Mouse (Mus musculus) hindbrain, embryonic 13.5 days (tissue): ENCODE measurements around the gene Npr1. TPM values are rescaled to one million over a fixed set of nuclear protein-coding genes. Genes with fewer than 3 reads are reported as not detected.

ENCODE experiments used
- polyA plus RNA-seq: library from polyadenylated mRNA; unstranded; fragments of >200 nt; fragmentation: Nextera tagmentation; extraction: Ambion mirVana; gene quantifications from 2 replicates; pipeline ENCODE4 v1.2.1, GENCODE M21; 2015

Gene Npr1
- polyA plus RNA-seq, 1 experiment from 2014 or later: 3.5 TPM

Other genes starting within 250 kb of the Npr1 start
- 87.8 and 96.1 TPM in 2 replicates for gene Jtb, start 234.3 kb downstream of the Npr1 start, polyA plus RNA-seq
- 3.0 TPM in 2 replicates for gene Creb3l4, start 222.4 kb downstream of the Npr1 start, polyA plus RNA-seq
- 52.7 and 54.9 TPM in 2 replicates for gene Slc39a1, start 217.7 kb downstream of the Npr1 start, polyA plus RNA-seq
- gene Crtc2, start 211.7 kb downstream of the Npr1 start, polyA plus RNA-seq: 18.8 and 19.8 TPM in 2 replicates
- gene Dennd4b, start 200.7 kb downstream of the Npr1 start, polyA plus RNA-seq: 4.6 and 5.7 TPM in 2 replicates
- 16.0 and 17.0 TPM in 2 replicates for gene Gatad2b, start 172.7 kb downstream of the Npr1 start, polyA plus RNA-seq
- gene Slc27a3, start 75.9 kb downstream of the Npr1 start, polyA plus RNA-seq: 24.9 and 26.5 TPM in 2 replicates
- 29.9 and 30.1 TPM in 2 replicates for gene Ints3, start 32.2 kb downstream of the Npr1 start, polyA plus RNA-seq
- 303 and 314 TPM in 2 replicates for gene Ilf2, start 10.3 kb upstream of the Npr1 start, polyA plus RNA-seq
- 90.1 and 95.6 TPM in 2 replicates for gene Snapin, start 25.2 kb upstream of the Npr1 start, polyA plus RNA-seq
- 195 and 197 TPM in 2 replicates for gene Chtop, start 43.6 kb upstream of the Npr1 start, polyA plus RNA-seq
- gene S100a1, start 48.5 kb upstream of the Npr1 start, polyA plus RNA-seq: 8.4 and 9.5 TPM in 2 replicates
- gene S100a13, start 48.6 kb upstream of the Npr1 start, polyA plus RNA-seq: 10.6 and 12.2 TPM in 2 replicates
- gene S100a14, start 61.0 kb upstream of the Npr1 start, polyA plus RNA-seq: not detected in 2 replicates
- 33.6 and 37.9 TPM in 2 replicates for gene S100a16, start 71.4 kb upstream of the Npr1 start, polyA plus RNA-seq
- gene S100a3, start 94.7 kb upstream of the Npr1 start, polyA plus RNA-seq: 1.3 and 1.8 TPM in 2 replicates
- not detected in 2 replicates for gene S100a2, start 124.4 kb upstream of the Npr1 start, polyA plus RNA-seq
- gene Gm42674, start 136.0 kb upstream of the Npr1 start, polyA plus RNA-seq: not detected in 2 replicates
- 0.75 and 1.5 TPM in 2 replicates for gene S100a4, start 137.9 kb upstream of the Npr1 start, polyA plus RNA-seq
- gene S100a5, start 142.7 kb upstream of the Npr1 start, polyA plus RNA-seq: not detected in 2 replicates
- gene S100a6, start 147.0 kb upstream of the Npr1 start, polyA plus RNA-seq: 38.4 and 42.3 TPM in 2 replicates
- not detected in 2 replicates for gene S100a7a, start 188.2 kb upstream of the Npr1 start, polyA plus RNA-seq
- 8.9 and 11.2 TPM in 2 replicates for gene S100a8, start 203.1 kb upstream of the Npr1 start, polyA plus RNA-seq
- gene S100a9, start 229.9 kb upstream of the Npr1 start, polyA plus RNA-seq: 5.9 and 7.7 TPM in 2 replicates